Mouse (Mus musculus) olfactory bulb, adult 2 months (tissue): ENCODE data around the gene Chchd6.

Experiments
- CTCF ChIP-seq: fragments of 200-500 bp; IDR thresholded peaks from 2 replicates; pipeline ENCODE4 v1.5.1; 2012; ENCODE audit warnings: low read depth, mild to moderate bottlenecking, low read length, moderate library complexity; ENCODE audit not compliant: insufficient read depth
- POLR2A ChIP-seq: fragments of 200-500 bp; IDR thresholded peaks from 2 replicates; pipeline ENCODE4 v1.6.1; 2012; ENCODE audit warnings: mild to moderate bottlenecking, low read depth, low read length, moderate library complexity; ENCODE audit not compliant: insufficient read depth

DNA sequence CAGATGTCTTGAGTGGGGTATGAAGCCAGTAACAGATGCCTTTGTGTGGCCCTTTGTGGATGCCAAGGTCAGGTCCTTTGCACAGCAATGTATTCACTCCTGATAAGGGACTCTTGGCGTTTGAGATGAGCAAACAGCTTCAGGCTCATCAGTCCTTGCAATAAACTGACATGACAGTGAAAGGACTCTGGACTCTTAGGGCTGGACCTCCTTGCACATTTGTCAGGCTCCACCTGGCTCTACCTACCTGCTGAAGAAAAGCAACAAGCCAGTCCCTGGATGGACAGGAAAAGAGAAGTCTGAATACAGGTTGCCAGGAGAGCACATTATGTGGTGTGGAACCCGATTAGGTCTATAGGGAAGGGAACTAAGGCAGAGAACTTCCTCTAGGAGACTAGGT lies 174.7 kb downstream of the Chchd6 start:
- TF ChIP-seq CTCF: no peak
- no peak for TF ChIP-seq POLR2A
